Mouse (Mus musculus) heart, postnatal 0 days (tissue): Measurements from ENCODE around the gene Doc2a.

ENCODE experiments used
- CTCF ChIP-seq: IDR thresholded peaks from 2 replicates; pipeline ENCODE4 v1.5.1; 2016; ENCODE audit warnings: antibody characterized with exemption, control low read depth, low read depth
- EP300 ChIP-seq: IDR thresholded peaks from 2 replicates; pipeline ENCODE4 v1.6.1; 2016; ENCODE audit warnings: antibody characterized with exemption, low read depth

- TF ChIP-seq CTCF (no peak), EP300 (no peak)
These were observed 36.5 kb downstream of the Doc2a start for GRCm38 (mm10) chr7:126883731-126884181.
